Mouse (Mus musculus): ENCODE data around the gene Tfip11.

Tfip11 gene

GRCm38 (mm10) chr5:112320379-112320778 lies 5.8 kb upstream of the Tfip11 start:
- no peak for DNase-seq (ENCODE audit: low read depth, low spot score)

GRCm38 (mm10) chr5:112320936-112321335 lies 5.2 kb upstream of the Tfip11 start:
- DNase-seq (ENCODE audit: low read depth, low spot score): no peak

DNA sequence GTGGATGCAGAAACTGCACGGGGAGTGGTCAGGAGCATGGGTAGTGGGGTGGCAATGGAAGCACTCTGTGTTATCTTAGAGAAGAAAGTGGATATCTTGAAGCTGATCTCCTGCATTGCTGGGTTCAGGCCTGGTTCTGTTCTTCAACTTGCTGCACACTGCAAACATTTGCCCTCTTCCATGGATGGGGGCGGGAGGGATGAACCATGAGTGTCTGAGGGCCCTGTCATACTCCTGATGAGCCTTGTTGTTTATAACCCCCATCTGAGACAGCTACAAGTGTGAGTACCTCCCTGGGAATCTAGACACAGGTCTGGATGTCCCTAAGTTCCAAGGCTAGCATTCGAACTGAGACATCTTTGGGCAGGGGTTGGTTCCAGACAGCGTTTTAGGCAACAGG lies 4.8 kb upstream of the Tfip11 start:
- DNase-seq (ENCODE audit: low read depth, low spot score): no peak

DNA sequence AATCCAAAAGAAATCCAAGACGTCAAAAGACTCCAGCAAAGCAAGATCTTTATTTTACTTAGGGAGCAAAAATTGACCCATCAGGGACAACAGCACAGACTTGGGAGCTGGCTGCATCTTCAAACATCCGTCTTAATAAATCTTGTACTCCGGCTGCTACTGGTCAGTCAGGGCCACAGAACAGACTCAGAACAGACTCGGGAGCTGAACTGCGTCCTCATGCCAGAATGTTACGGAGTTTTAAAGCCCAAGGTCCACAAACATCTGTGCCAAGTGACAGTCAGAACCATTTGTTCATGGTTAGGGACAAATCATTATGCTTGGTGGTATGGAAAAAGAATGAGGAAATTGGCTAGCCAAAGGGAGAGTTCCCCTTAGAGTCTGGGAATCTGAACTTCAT lies 2.9 kb upstream of the Tfip11 start:
- no peak for DNase-seq (ENCODE audit: low read depth, low spot score)

DNA sequence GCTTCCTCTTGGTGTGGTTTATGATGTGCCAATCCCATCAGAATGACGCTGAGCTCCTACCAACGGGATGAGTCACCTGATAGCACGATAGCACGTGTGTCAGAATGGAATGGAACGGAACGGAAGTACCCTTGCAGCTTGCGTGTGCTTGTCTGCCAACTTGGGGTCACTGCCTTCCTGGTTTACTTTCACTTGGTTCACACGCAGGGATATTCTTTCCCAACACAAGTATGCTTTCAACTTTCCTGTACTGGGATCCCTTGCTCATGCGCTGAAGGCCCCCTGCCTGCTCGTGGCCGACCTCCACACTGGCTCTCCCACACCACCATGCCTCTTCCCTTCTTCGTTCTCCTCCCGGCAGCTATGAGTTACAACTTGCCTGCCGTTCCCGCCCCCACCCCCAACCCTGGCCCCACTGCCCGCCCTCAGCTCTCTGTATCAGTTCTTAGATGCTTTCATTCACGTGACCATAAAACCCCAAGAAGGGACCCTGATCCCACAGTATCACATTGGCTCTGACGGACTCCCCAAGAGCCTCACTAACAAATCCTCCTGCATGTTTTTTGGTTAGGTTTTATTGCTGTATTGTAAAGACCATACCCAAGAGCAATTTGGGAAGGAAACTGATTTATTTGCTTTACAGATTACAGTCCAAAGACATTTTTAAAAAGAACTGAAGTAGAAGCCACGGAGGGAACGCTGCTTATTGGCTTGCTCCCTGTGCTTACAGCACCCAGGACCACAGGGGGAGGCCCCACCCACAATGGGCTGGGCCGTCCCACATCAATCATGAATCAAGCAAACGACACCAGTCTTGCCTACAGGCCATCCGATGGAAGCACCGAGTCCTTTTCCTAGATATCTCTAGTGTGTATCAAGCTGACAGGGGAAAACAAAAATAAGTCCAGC lies 1.3 kb upstream of the Tfip11 start:
- DNase-seq (ENCODE audit: low read depth, low spot score): peak; percentile 79

GRCm38 (mm10) chr5:112326446-112327009 lies 370 bp downstream of the Tfip11 start:
- no peak for DNase-seq (ENCODE audit: low read depth, low spot score)

DNA sequence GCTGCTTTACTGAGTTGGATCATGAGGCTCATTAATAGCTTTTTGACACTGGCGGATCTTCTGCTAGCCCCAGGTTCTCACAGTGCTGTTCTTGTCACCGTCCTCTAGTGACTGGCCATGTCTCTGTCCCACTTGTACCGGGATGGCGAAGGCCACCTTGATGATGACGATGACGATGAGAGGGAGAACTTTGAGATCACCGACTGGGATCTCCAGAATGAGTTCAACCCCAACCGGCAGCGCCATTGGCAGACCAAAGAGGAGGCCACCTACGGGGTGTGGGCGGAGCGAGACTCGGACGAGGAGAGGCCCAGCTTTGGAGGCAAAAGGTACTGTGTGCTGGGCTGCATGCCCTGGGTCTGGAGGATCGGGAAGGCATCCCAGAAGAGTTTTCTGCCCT lies 1.7 kb downstream of the Tfip11 start:
- no peak for DNase-seq (ENCODE audit: low read depth, low spot score)

DNA sequence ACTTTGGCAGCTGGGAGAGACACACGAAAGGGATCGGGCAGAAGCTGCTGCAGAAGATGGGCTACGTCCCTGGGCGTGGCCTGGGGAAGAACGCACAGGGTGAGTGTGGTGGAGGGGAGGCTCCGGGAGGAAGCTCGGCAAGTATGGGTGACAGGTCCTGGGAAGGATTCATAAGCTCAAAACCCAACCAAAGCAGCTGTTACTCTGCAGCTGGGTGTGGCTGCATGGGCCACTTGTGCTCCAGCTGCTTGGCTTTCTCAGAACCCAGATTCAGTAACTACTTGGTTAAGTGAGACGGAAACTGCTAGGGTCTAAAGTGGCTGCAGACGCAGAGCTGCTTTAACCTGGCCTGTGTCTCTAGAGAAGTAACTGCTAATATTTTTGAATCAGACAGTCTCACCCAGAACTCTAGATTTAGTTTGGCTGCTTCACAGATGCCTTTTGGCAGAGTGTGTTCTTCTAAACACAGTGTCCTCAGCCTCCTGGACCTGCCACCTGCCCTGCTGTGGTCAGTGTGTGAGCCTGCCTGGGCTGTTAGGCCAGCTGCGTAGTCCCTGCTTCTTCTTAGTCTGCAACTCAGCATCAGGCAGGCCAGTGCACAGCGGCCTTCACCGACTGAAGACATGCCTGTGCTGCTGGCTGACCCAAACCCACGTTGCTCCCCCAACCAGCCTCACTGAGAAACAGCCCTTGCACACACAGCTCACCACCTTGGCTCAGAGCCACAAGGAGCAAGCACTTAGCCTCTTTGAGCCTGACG lies 3.8 kb downstream of the Tfip11 start:
- DNase-seq (ENCODE audit: low read depth, low spot score): no peak

DNA sequence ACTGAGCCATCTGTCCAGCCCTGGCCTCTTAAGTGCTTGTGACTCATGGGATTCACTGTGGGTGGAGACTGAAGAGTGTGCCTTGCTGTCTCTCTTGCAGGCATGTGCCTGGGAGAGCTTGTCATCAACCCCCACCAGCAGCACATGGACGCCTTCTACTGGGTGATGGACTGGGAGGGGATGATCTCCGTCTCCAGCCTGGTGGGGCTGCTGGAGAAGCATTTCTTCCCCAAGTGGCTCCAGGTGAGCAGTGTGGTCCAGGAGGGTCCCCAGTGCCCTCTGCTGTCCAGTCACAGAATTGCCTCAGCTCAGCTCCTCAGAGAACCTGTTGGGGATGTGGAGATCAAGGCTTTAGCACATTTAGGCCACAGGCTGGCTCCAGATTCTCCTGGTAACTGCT lies 9.3 kb downstream of the Tfip11 start:
- peak; percentile 68 for DNase-seq (ENCODE audit: low read depth, low spot score)

- DNase-seq (ENCODE audit: low read depth, low spot score): no peak
Observed at GRCm38 (mm10) chr5:112337004-112337403, 10.8 kb downstream of the Tfip11 start.

DNA sequence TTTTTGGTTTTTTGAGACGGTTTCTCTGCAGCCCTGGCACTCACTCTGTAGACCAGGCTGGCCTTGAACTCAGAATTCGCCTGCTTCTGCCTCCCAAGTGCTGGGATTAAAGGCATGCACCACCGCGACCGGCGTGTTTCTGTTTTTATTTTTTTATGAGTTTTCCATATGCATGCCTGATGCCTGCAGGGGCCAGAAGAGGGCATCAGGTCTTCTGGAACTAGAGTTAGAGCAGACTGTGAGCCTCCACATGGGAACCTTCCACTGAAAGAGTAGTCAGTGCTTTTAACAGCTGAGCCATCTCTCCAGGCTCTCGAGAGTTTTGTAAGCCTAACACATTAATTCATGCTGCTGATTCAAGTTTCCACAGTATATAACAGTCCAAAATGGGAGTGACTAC lies 13.1 kb downstream of the Tfip11 start:
- DNase-seq (ENCODE audit: low read depth, low spot score): no peak

GRCm38 (mm10) chr5:112342463-112343204 lies 16.5 kb downstream of the Tfip11 start, which contains the start of the genes Srrd and Hps4:
TSS of gene Srrd (minus strand) at chr5:112343040.
TSS of gene Hps4 (plus strand) at chr5:112343083.
- DNase-seq (ENCODE audit: low read depth, low spot score): peak; percentile 78

GRCm38 (mm10) chr5:112343205-112343595 lies 17.0 kb downstream of the Tfip11 start:
- DNase-seq (ENCODE audit: low read depth, low spot score): peak; percentile 15

GRCm38 (mm10) chr5:112344092-112344960 lies 18.2 kb downstream of the Tfip11 start:
- no peak for DNase-seq (ENCODE audit: low read depth, low spot score)

GRCm38 (mm10) chr5:112346211-112346965 lies 20.2 kb downstream of the Tfip11 start:
- no peak for DNase-seq (ENCODE audit: low read depth, low spot score)

DNA sequence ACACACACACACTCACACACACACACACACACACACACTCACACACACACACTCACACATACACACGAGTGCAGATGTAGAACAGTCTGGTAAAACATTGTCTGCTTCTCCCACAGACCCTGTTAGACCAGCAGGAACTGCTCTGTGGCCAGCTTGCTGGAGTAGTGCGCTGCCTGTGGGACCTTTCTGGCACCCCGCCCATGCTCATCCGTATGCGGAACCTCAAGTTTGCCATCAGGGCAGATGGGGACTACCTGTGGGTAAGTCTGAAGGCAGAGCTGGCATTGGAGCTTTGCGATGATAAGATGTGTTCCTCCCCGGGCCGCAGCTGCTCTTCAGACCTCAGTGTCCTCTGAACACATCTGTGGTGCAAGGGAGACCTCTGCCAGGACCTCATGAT lies 23.0 kb downstream of the Tfip11 start:
- no peak for DNase-seq (ENCODE audit: low read depth, low spot score)

DNA sequence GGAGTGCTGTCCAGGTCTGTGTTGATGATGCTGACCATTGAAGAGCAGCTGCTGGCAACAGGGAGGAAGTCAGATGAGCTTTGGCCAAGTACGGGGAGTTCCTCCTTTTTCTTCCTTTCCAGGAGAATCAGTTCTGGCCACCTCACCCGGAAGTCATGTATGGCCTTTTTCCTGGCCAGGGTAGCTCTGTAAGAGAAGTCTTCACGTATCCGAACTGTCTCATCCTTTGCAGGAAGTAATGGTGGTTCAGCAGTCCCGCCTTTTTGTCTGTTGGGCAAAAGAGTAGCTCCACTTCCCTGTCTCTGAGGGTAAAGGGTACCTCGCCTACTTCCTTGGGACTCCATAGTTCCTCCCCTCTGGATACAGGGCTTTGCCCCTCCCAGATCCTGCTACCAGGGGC lies 29.3 kb downstream of the Tfip11 start:
- DNase-seq (ENCODE audit: low read depth, low spot score): no peak

DNA sequence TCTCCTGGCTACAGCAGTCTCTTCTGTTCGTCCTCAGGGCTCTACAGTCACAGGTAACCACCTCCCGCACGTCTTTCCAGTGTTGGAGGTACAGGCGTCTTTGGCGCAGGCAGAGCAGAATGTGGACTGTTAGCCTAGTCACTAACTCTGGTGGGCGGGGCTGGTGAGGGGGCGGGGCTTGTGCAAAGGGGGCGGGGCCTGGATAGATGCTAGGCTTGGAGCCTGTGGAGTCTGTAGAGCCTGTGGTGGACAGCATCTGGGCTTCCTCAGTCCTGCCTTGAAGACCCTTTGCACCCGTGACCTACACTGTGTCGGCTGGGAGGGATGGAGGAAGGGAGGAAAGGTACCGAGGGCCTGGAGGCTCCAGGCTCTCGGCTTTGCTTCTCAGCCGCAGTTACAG lies 29.8 kb downstream of the Tfip11 start, which contains the start of gene Gm6583:
TSS of gene Gm6583 (minus strand) at position 124 of the 400 bp plus-strand sequence.
- DNase-seq (ENCODE audit: low read depth, low spot score): peak; percentile 41

GRCm38 (mm10) chr5:112356322-112356721 lies 30.2 kb downstream of the Tfip11 start:
- DNase-seq (ENCODE audit: low read depth, low spot score): no peak

DNA sequence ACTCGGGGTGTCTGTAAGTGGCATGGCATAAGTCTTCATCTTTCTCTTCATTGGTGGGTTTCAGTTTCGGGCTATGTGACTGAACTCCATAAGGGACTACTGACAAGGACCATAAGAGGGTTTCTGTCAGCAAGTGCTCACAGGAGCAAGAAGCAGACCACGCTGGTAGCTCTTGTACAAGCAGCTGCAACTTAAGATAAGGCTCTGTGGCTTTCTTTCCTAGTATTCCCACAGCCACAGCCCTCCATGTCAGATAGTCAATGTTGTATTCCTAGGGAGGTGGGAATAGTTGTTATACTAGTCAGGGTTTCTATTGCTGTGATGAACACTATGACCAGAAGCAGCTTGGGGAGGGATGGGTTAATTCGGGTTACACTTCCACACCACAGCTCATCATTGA lies 33.4 kb downstream of the Tfip11 start:
- DNase-seq (ENCODE audit: low read depth, low spot score): no peak
